Mouse (Mus musculus): ENCODE measurements at regions not wholly inside any gene's neighbourhood (a gene's known extent, or its start where the extent isn't known, plus 50 kb on each side); places are given as distances from the start of the nearest gene placed in this dataset.

DNA sequence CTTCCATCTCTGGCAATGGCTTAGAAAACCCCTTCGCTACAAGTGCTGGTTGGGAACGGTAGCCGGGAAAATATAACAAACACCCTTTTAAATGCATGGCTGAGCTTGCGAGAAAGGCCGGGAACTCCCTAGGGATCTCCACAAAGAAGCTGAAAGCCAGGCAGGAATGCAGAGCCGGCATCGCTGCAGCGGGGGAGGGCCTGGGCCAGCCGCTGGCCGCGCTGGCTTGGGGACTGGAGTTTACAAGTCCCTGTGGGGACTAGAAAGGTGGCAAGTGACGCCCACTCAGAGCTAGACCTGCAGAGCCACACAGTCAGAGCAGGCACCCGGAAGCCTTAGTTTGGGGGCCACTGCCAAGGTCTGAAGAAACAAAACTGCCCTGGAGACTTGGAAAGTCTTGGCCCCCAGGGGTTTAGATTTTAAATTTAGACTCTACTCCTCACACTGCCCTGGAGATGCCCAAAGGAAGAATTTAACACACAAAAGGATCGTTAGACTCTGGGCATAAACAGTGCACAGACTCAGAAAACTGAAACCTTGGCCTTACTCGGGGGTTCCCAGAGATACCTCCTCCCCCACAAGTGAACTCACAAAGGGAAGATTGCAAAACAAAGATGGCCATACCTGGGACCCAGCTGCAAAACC, 59.4 kb downstream of the 1700001O22Rik start:
- 29% methylated on average over 15 of the region's 15 CpGs for WGBS
- ATAC-seq: no peak
- no peak overlapping the region for H3K4me3 ChIP-seq (ENCODE audit: low read depth, low read length)
- no peaks in the 10 kb centered on the region for H3K9me3 ChIP-seq (ENCODE audit: control insufficient read depth)
- H3K4me1 ChIP-seq (replicated peaks; ENCODE audit: control insufficient read depth, insufficient read depth, low read length): no peaks in the 10 kb centered on the region
- H3K4me2 ChIP-seq (replicated peaks; ENCODE audit: low read depth): no peak overlapping the region
- no peaks in the 10 kb centered on the region for H3K27me3 ChIP-seq (replicated peaks; ENCODE audit: control insufficient read depth, insufficient read depth, low read length)
- no peak overlapping the region for H3K9ac ChIP-seq (ENCODE audit: low read depth, low read length)
- no peaks in the 10 kb centered on the region for H3K36me3 ChIP-seq (ENCODE audit: control insufficient read depth, insufficient read depth)
- peak overlapping the region; percentile 46; the same call in 1 of the 2 replicates for H3K27ac ChIP-seq (ENCODE audit: low read depth, low read length)
- no peak for TF ChIP-seq CTCF (IDR thresholded peaks at IDR 0.05; ENCODE audit: low read depth)

DNA sequence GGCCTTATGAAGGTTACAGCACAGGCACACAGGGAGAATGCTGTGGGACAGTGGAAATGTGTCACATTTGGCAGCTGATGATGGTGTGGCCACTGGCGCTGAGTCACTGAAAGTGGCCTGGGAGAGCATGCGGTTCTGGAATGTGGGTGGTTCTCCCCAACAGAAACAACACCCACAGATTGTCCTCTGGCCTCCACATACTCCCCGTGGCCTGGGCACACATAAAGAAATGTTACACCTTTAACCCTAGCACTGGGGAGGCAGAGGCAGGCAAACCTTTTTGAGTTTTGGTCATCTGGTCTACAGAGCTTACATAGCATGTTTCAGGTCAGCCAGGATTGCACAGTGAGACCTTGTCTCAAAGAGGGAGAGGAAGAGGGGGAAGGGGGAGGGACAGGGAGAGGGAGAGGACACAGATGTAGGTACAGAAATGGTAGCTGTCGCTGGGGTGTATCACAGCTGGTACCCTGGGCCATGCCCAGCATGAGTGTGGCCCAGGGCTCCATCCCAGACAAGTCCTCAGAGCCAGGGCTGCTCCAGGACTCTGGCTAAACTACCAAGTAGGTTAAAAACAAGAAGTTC, 60.1 kb downstream of the 1700001O22Rik start:
- peak overlapping the region; percentile 22; the same call in 1 of the 2 replicates for H3K27ac ChIP-seq (ENCODE audit: low read depth, low read length)
- WGBS: 41% methylated on average over 4 of the region's 4 CpGs
- TF ChIP-seq CTCF (IDR thresholded peaks at IDR 0.05; ENCODE audit: low read depth): no peak
- H3K27me3 ChIP-seq (replicated peaks; ENCODE audit: control insufficient read depth, insufficient read depth, low read length): no peaks in the 10 kb centered on the region
- H3K4me1 ChIP-seq (replicated peaks; ENCODE audit: control insufficient read depth, insufficient read depth, low read length): no peaks in the 10 kb centered on the region
- H3K4me2 ChIP-seq (replicated peaks; ENCODE audit: low read depth): no peak overlapping the region
- no peaks in the 10 kb centered on the region for H3K9me3 ChIP-seq (ENCODE audit: control insufficient read depth)
- H3K9ac ChIP-seq (ENCODE audit: low read depth, low read length): no peak overlapping the region
- H3K36me3 ChIP-seq (ENCODE audit: control insufficient read depth, insufficient read depth): no peaks in the 10 kb centered on the region
- H3K4me3 ChIP-seq (ENCODE audit: low read depth, low read length): no peak overlapping the region
- ATAC-seq: no peak

- Histone ChIP-seq H3K9me3 (ENCODE audit: control insufficient read depth) (no peaks in the 10 kb centered on the region), H3K4me2 (replicated peaks; ENCODE audit: low read depth) (no peak overlapping the region), H3K36me3 (ENCODE audit: control insufficient read depth, insufficient read depth) (no peaks in the 10 kb centered on the region), H3K4me1 (replicated peaks; ENCODE audit: control insufficient read depth, insufficient read depth, low read length) (no peaks in the 10 kb centered on the region), H3K9ac (ENCODE audit: low read depth, low read length) (no peak overlapping the region), H3K4me3 (ENCODE audit: low read depth, low read length) (no peak overlapping the region), H3K27me3 (replicated peaks; ENCODE audit: control insufficient read depth, insufficient read depth, low read length) (no peaks in the 10 kb centered on the region), H3K27ac (ENCODE audit: low read depth, low read length) (no peak overlapping the region)
- no peak for TF ChIP-seq CTCF (IDR thresholded peaks at IDR 0.05; ENCODE audit: low read depth)
- WGBS: 90% methylated on average over 2 of the region's 2 CpGs
- no peak for ATAC-seq
Measured at GRCm38 (mm10) chr2:30741450-30741849, 62.0 kb downstream of the 1700001O22Rik start.

- Histone ChIP-seq H3K27me3 (replicated peaks; ENCODE audit: control insufficient read depth, insufficient read depth, low read length) (no peaks in the 10 kb centered on the region), H3K27ac (ENCODE audit: low read depth, low read length) (no peak overlapping the region), H3K36me3 (ENCODE audit: control insufficient read depth, insufficient read depth) (no peaks in the 10 kb centered on the region), H3K9me3 (ENCODE audit: control insufficient read depth) (no peaks in the 10 kb centered on the region), H3K4me2 (replicated peaks; ENCODE audit: low read depth) (no peak overlapping the region), H3K9ac (ENCODE audit: low read depth, low read length) (no peak overlapping the region), H3K4me3 (ENCODE audit: low read depth, low read length) (no peak overlapping the region), H3K4me1 (replicated peaks; ENCODE audit: control insufficient read depth, insufficient read depth, low read length) (no peaks in the 10 kb centered on the region)
- no peak for TF ChIP-seq CTCF (IDR thresholded peaks at IDR 0.05; ENCODE audit: low read depth)
- no peak for ATAC-seq
- WGBS: 88% methylated on average over 5 of the region's 5 CpGs
Measured at GRCm38 (mm10) chr2:30737759-30738158, 65.7 kb downstream of the 1700001O22Rik start.

- H3K27ac ChIP-seq (ENCODE audit: low read depth, low read length): no peak overlapping the region
- no peak overlapping the region for H3K9ac ChIP-seq (ENCODE audit: low read depth, low read length)
- H3K4me3 ChIP-seq (ENCODE audit: low read depth, low read length): no peak overlapping the region
- H3K27me3 ChIP-seq (replicated peaks; ENCODE audit: control insufficient read depth, insufficient read depth, low read length): no peaks in the 10 kb centered on the region
- no peaks in the 10 kb centered on the region for H3K36me3 ChIP-seq (ENCODE audit: control insufficient read depth, insufficient read depth)
- H3K4me2 ChIP-seq (replicated peaks; ENCODE audit: low read depth): no peak overlapping the region
- no peaks in the 10 kb centered on the region for H3K9me3 ChIP-seq (ENCODE audit: control insufficient read depth)
- no peak for TF ChIP-seq CTCF (IDR thresholded peaks at IDR 0.05; ENCODE audit: low read depth)
- no peak for ATAC-seq
- no peaks in the 10 kb centered on the region for H3K4me1 ChIP-seq (replicated peaks; ENCODE audit: control insufficient read depth, insufficient read depth, low read length)
- 74% methylated on average over 6 of the region's 6 CpGs for WGBS
Measured at GRCm38 (mm10) chr2:30736705-30737104, 66.8 kb downstream of the 1700001O22Rik start.

DNA sequence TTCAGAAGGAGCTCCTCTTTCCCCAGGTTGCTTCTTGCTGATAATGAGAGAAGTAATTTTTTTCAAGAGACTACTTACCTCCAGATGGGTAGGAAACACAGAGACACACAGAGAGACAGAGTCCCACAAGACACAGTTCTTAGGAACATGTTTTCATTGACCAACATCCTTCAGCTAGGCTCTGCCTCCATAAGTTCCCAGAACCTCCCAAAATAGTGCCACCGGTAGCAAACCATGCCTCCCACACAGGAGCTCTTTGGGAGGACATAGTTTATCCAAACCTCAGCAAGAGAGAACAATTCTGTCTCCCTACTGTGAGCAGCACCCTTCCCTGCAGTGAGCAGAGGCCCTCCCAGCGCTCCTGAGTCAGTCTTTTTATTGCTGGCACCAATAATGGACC, 67.2 kb downstream of the 1700001O22Rik start:
- Histone ChIP-seq H3K36me3 (ENCODE audit: control insufficient read depth, insufficient read depth) (no peaks in the 10 kb centered on the region), H3K9me3 (ENCODE audit: control insufficient read depth) (no peaks in the 10 kb centered on the region), H3K27me3 (replicated peaks; ENCODE audit: control insufficient read depth, insufficient read depth, low read length) (no peaks in the 10 kb centered on the region), H3K27ac (ENCODE audit: low read depth, low read length) (no peak overlapping the region), H3K4me3 (ENCODE audit: low read depth, low read length) (no peak overlapping the region), H3K4me1 (replicated peaks; ENCODE audit: control insufficient read depth, insufficient read depth, low read length) (no peaks in the 10 kb centered on the region), H3K4me2 (replicated peaks; ENCODE audit: low read depth) (no peak overlapping the region), H3K9ac (ENCODE audit: low read depth, low read length) (no peak overlapping the region)
- WGBS: 58% methylated on average over 2 of the region's 2 CpGs
- ATAC-seq: no peak
- TF ChIP-seq CTCF (IDR thresholded peaks at IDR 0.05; ENCODE audit: low read depth): no peak

Data from intestine, postnatal 0 days (tissue).